Mouse (Mus musculus): ENCODE measurements at regions not wholly inside any gene's neighbourhood (a gene's known extent, or its start where the extent isn't known, plus 50 kb on each side); places are given as distances from the start of the nearest gene placed in this dataset.
A peak's percentile ranks its signal among the peaks of the same experiment; 100 is the strongest.

DNA sequence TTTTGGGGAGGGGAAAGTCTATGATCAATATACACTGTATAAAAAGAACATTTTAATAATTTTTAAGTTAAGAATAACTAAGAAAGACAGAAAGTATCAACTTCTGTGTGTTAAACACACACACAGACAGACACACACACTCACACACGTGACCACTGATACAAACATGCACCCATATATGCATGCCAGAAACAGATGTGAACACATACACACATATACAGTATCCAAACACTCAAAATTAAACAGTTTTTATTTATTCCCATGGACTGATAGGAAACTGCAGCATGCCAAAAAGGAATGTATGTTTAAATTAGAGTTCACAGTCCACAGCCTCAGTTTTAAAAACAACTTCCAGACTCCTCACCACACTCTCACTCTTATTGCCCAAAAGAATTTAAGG lies 203.4 kb upstream of the Tbl1x start:
- Histone ChIP-seq H3K27me3 (replicated peaks) (no peaks in the 10 kb centered on the region), H3K9ac (replicated peaks) (no peak overlapping the region), H3K27ac (replicated peaks) (no peak overlapping the region), H3K4me1 (no peaks in the 10 kb centered on the region), H3K36me3 (no peaks in the 10 kb centered on the region), H3K4me2 (no peak overlapping the region), H3K4me3 (replicated peaks) (no peak overlapping the region), H3K9me3 (replicated peaks) (no peaks in the 10 kb centered on the region)
- no peak for ATAC-seq (ENCODE audit: low FRiP score)
- WGBS = 70% methylated on average over 1 of the region's 1 CpGs

DNA sequence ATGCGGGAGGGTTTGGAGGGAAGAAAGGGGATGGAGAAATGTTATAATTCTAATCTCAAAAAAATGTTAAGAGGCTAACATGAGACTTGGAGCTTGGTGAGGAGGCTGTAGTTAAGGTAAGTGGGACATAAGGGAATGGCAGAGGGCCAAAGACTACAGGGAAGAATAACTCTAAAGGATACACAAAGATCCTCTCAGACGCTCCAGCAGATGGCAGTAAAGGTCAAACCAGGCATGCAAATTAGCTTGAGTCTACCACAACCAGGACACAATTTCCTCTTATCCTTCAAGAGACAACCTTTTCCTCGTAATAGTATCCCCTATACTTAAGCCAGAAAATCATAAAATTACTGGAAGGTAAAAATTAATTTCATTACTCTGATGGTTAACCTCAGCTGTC lies 196.4 kb upstream of the Tbl1x start:
- Histone ChIP-seq H3K9me3 (replicated peaks) (no peaks in the 10 kb centered on the region), H3K4me2 (no peak overlapping the region), H3K27me3 (replicated peaks) (no peaks in the 10 kb centered on the region), H3K4me1 (no peaks in the 10 kb centered on the region), H3K4me3 (replicated peaks) (no peak overlapping the region), H3K27ac (replicated peaks) (no peak overlapping the region), H3K9ac (replicated peaks) (no peak overlapping the region), H3K36me3 (no peaks in the 10 kb centered on the region)
- 71% methylated on average over 3 of the region's 3 CpGs for WGBS
- no peak for ATAC-seq (ENCODE audit: low FRiP score)

DNA sequence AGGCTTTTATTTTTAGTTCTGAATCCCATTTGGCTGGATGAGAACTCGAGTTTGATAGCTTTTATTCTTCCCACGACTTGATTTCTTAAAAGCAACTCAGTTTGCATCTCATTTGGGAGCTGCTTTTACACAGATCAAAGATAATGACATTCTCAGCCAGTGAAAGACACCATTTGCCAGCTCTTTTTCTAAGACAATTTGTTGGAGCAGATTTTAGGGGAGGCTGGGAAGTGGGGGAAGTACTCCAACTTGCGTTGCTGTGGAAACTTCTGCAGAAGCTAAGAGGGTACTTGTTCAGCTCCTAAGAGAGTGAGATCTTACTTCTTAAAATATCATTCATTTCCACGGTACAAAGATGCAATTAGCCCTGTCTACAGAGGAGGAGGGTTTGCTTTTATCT lies 187.2 kb upstream of the Tbl1x start:
- WGBS = 45% methylated on average over 4 of the region's 4 CpGs
- ATAC-seq (ENCODE audit: low FRiP score) = no peak

GRCm38 (mm10) chrX:77353181-77353580 lies 157.6 kb upstream of the Tbl1x start:
- Histone ChIP-seq H3K4me3 (replicated peaks) (no peak overlapping the region), H3K27me3 (replicated peaks) (no peaks in the 10 kb centered on the region), H3K4me2 (no peak overlapping the region), H3K9ac (replicated peaks) (no peak overlapping the region), H3K27ac (replicated peaks) (no peak overlapping the region), H3K4me1 (no peaks in the 10 kb centered on the region), H3K36me3 (no peaks in the 10 kb centered on the region), H3K9me3 (replicated peaks) (no peaks in the 10 kb centered on the region)
- no peak for ATAC-seq (ENCODE audit: low FRiP score)
- WGBS = 50% methylated on average over 2 of the region's 2 CpGs

More for the DNA sequence above, 187.2 kb upstream of the Tbl1x start:
- H3K4me2 ChIP-seq = no peak overlapping the region
- no peak overlapping the region for H3K9ac ChIP-seq (replicated peaks)
- no peaks in the 10 kb centered on the region for H3K27me3 ChIP-seq (replicated peaks)
- H3K36me3 ChIP-seq = no peaks in the 10 kb centered on the region
- H3K4me3 ChIP-seq (replicated peaks) = no peak overlapping the region
- H3K9me3 ChIP-seq (replicated peaks) = no peaks in the 10 kb centered on the region
- no peak overlapping the region for H3K27ac ChIP-seq (replicated peaks)
- H3K4me1 ChIP-seq = no peaks in the 10 kb centered on the region

DNA sequence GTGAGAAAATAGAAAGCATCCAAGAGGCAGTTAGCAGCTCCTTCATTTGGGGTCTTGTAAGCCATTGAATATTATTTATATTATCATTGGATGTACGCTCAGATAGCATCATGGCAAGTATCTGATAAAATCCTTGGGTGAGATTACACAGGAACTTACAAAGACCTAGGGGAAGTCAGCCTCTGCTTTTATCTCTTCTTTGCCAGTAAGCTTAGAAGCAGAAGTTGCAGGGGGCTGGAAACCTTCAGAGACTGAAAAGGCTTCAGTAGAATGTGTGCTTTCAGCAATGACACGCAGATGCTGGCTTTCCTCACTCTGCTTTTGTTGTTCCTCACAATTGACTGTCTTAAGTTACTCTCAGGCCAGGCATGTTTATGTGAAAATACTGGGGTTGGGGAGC lies 150.3 kb upstream of the Tbl1x start:
- Histone ChIP-seq H3K27ac (replicated peaks) (no peak overlapping the region), H3K9ac (replicated peaks) (no peak overlapping the region), H3K36me3 (no peaks in the 10 kb centered on the region), H3K27me3 (replicated peaks) (no peaks in the 10 kb centered on the region), H3K4me1 (no peaks in the 10 kb centered on the region), H3K4me3 (replicated peaks) (no peak overlapping the region), H3K9me3 (replicated peaks) (no peaks in the 10 kb centered on the region), H3K4me2 (no peak overlapping the region)
- 63% methylated on average over 2 of the region's 2 CpGs for WGBS
- ATAC-seq (ENCODE audit: low FRiP score) = no peak

GRCm38 (mm10) chrX:77361106-77361505 lies 149.7 kb upstream of the Tbl1x start:
- 66% methylated on average over 2 of the region's 2 CpGs for WGBS
- no peak overlapping the region for H3K9ac ChIP-seq (replicated peaks)
- H3K4me3 ChIP-seq (replicated peaks) = no peak overlapping the region
- no peaks in the 10 kb centered on the region for H3K36me3 ChIP-seq
- no peak overlapping the region for H3K4me2 ChIP-seq
- no peak overlapping the region for H3K27ac ChIP-seq (replicated peaks)
- H3K9me3 ChIP-seq (replicated peaks) = no peaks in the 10 kb centered on the region
- H3K4me1 ChIP-seq = no peaks in the 10 kb centered on the region
- no peak for ATAC-seq (ENCODE audit: low FRiP score)
- no peaks in the 10 kb centered on the region for H3K27me3 ChIP-seq (replicated peaks)

DNA sequence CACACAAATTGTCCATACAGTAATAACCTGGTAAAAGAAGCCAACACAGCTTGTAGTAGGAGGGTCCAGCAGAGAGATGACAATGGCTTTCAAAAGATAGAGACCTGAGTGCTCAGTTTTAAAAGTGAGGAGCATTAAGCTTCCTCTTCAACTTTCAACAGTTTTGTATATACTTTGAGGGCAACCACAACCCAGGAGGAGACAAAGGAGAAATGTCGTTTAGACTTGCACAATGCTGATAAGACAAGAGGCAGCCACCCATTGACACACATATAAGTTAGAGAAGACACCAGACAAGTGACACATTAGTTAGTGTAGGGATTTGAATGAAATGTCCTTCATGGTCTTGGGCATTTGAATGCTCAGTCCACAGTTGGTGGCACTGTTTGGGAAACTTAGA lies 147.2 kb upstream of the Tbl1x start:
- no peaks in the 10 kb centered on the region for H3K27me3 ChIP-seq (replicated peaks)
- H3K27ac ChIP-seq (replicated peaks) = no peak overlapping the region
- H3K4me2 ChIP-seq = no peak overlapping the region
- ATAC-seq (ENCODE audit: low FRiP score) = no peak
- H3K4me1 ChIP-seq = no peaks in the 10 kb centered on the region
- H3K9ac ChIP-seq (replicated peaks) = no peak overlapping the region
- 88% methylated on average over 1 of the region's 1 CpGs for WGBS
- no peak overlapping the region for H3K4me3 ChIP-seq (replicated peaks)
- no peaks in the 10 kb centered on the region for H3K36me3 ChIP-seq
- no peaks in the 10 kb centered on the region for H3K9me3 ChIP-seq (replicated peaks)

DNA sequence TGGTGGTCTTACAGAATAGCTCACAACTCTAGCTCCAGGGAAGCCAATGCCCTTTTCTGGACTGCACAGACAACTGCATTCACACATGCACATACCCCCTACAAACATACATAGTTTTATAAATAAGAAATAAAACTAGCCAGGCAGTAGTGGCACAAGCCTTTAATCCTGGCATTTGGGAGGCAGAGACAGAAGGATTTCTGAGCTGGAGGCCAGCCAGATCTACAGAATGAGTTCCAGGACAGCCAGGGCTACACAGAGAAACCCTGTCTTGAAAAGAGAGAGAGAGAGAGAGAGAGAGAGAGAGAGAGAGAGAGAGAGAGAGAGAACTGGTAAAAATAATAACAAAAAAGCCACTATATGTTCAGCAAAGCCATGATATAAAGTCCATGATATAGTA lies 143.5 kb upstream of the Tbl1x start:
- Histone ChIP-seq H3K36me3 (no peaks in the 10 kb centered on the region), H3K27me3 (replicated peaks) (no peaks in the 10 kb centered on the region), H3K9me3 (replicated peaks) (no peaks in the 10 kb centered on the region), H3K27ac (replicated peaks) (no peak overlapping the region), H3K9ac (replicated peaks) (no peak overlapping the region), H3K4me2 (no peak overlapping the region), H3K4me1 (no peaks in the 10 kb centered on the region), H3K4me3 (replicated peaks) (no peak overlapping the region)
- ATAC-seq (ENCODE audit: low FRiP score) = no peak

DNA sequence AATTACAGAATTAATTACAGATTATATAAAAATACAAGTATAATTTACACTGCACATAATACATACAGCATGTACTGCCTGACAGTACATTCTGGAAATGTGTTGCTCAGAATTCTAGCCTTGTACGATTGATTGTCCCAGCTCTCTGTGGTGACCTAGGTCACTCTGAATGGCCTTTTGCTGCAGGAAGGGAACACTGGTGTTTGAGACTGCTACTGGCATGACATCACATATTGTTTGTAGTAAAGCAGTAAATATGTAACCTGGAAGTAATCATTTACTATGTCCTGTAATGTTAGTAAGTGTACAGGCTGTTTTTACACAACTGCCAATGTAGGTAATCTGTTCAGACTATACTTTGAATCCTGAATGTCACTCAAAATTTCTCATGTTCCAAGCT lies 123.5 kb upstream of the Tbl1x start:
- WGBS = 70% methylated on average over 1 of the region's 1 CpGs
- H3K9me3 ChIP-seq (replicated peaks) = no peaks in the 10 kb centered on the region

GRCm38 (mm10) chrX:77391760-77392446 lies 118.9 kb upstream of the Tbl1x start:
- Histone ChIP-seq H3K36me3 (no peaks in the 10 kb centered on the region), H3K4me1 (no peaks in the 10 kb centered on the region), H3K9me3 (replicated peaks) (no peaks in the 10 kb centered on the region), H3K27me3 (replicated peaks) (no peaks in the 10 kb centered on the region), H3K27ac (replicated peaks) (no peak overlapping the region), H3K4me2 (no peak overlapping the region), H3K9ac (replicated peaks) (no peak overlapping the region), H3K4me3 (replicated peaks) (no peak overlapping the region)
- ATAC-seq (ENCODE audit: low FRiP score) = peak; percentile 69
- 69% methylated on average over 4 of the region's 4 CpGs for WGBS

More for the DNA sequence above, 123.5 kb upstream of the Tbl1x start:
- no peak overlapping the region for H3K9ac ChIP-seq (replicated peaks)
- H3K36me3 ChIP-seq = no peaks in the 10 kb centered on the region
- H3K27me3 ChIP-seq (replicated peaks) = no peaks in the 10 kb centered on the region
- no peak for ATAC-seq (ENCODE audit: low FRiP score)
- no peaks in the 10 kb centered on the region for H3K4me1 ChIP-seq
- no peak overlapping the region for H3K27ac ChIP-seq (replicated peaks)
- H3K4me3 ChIP-seq (replicated peaks) = no peak overlapping the region
- no peak overlapping the region for H3K4me2 ChIP-seq

- H3K4me2 ChIP-seq = no peak overlapping the region
- H3K4me3 ChIP-seq (replicated peaks) = no peak overlapping the region
- ATAC-seq (ENCODE audit: low FRiP score) = no peak
- H3K27me3 ChIP-seq (replicated peaks) = no peaks in the 10 kb centered on the region
- 95% methylated on average over 3 of the region's 3 CpGs for WGBS
- no peak overlapping the region for H3K27ac ChIP-seq (replicated peaks)
- H3K9ac ChIP-seq (replicated peaks) = no peak overlapping the region
- H3K36me3 ChIP-seq = no peaks in the 10 kb centered on the region
- no peaks in the 10 kb centered on the region for H3K9me3 ChIP-seq (replicated peaks)
- H3K4me1 ChIP-seq = no peaks in the 10 kb centered on the region
These were observed 103.9 kb upstream of the Tbl1x start for GRCm38 (mm10) chrX:77406896-77407295.

DNA sequence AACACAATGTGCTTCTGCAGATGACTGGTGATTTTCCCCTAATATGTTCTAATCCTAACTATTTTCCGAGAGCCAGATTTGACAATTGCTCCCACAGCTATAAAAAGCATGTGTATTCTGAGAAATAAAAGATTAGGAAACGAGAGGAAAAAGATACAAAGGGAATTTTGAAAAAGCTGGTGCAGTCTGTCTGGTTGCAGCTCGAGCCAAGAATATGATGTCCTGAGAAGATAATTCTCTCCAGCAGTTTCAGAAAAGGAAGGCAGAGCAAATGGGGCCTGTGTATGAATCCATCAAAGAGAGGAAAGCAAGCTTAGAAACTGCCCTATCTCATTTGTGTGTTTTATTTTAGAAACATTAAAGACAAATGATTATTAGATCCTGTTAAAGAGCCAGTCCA lies 102.9 kb upstream of the Tbl1x start:
- Histone ChIP-seq H3K36me3 (no peaks in the 10 kb centered on the region), H3K9ac (replicated peaks) (no peak overlapping the region), H3K27ac (replicated peaks) (no peak overlapping the region), H3K4me1 (no peaks in the 10 kb centered on the region), H3K9me3 (replicated peaks) (no peaks in the 10 kb centered on the region), H3K27me3 (replicated peaks) (no peaks in the 10 kb centered on the region), H3K4me2 (no peak overlapping the region), H3K4me3 (replicated peaks) (no peak overlapping the region)
- no peak for ATAC-seq (ENCODE audit: low FRiP score)
- WGBS = 49% methylated on average over 3 of the region's 3 CpGs

- Histone ChIP-seq H3K27me3 (replicated peaks) (no peaks in the 10 kb centered on the region), H3K9me3 (replicated peaks) (no peaks in the 10 kb centered on the region), H3K9ac (replicated peaks) (no peak overlapping the region), H3K36me3 (no peaks in the 10 kb centered on the region), H3K4me2 (no peak overlapping the region), H3K27ac (replicated peaks) (no peak overlapping the region), H3K4me1 (no peaks in the 10 kb centered on the region), H3K4me3 (replicated peaks) (no peak overlapping the region)
- ATAC-seq (ENCODE audit: low FRiP score) = peak; percentile 55; the same call in 1 of the 2 replicates
- WGBS = 43% methylated on average over 7 of the region's 7 CpGs
These were observed 101.4 kb upstream of the Tbl1x start for GRCm38 (mm10) chrX:77409370-77409769.
